8 mouse cellular contexts compared by ENCODE assay signal in the genomic region with DNA sequence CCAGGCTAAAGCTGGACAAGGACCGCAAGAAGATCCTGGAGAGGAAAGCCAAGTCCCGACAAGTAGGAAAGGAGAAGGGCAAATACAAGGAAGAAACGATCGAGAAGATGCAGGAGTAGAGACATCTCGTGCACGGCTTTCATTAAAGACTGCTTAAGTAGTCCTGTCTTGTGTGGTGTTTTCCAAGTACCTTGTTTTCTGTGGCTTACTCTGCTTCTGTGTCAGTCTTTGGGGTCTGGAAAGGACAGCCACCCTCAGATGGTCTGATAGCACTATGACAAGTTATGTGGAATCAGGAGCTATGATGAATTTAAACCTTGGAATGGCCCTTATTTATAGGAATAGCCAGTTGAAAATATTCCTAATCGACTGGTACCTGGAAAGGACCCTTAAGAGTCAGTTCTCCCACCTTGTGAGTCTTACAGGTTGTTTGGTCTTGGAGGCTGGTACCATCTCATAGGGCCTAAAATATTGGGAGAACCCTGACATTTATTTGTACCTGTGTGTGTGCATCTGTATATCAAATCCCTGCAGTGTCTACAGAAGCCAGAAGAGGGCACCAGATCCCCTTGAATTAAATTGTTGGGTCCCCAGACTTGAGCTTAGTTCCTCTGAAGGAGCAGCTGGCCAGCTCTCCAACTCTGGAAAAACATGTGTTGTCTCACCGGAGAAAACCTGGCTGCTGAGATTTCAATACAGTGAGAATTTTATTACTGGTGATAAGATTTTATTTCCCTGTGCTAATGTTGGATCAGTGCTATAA. TPM values are rescaled to one million over a fixed set of nuclear protein-coding genes. Genes with fewer than 3 reads are reported as not detected.
A peak's percentile ranks its signal among the peaks of the same experiment; 100 is the strongest.
DNase-seq lines count a peak whose midpoint lies in the region; ATAC-seq lines count a peak whose summit lies in the region.

No protein-coding gene starts in this region.

- 84% methylated on average over 8 of the region's 8 CpGs for WGBS in forebrain, embryonic 10.5 days
- WGBS in forebrain, embryonic 15.5 days, result 82% methylated on average over 8 of the region's 8 CpGs

- no peak overlapping the region for H3K4me2 ChIP-seq in forebrain, embryonic 15.5 days (replicated peaks)

- ATAC-seq in forebrain, embryonic 15.5 days (replicated peaks), result no peak
- ATAC-seq in granulocyte monocyte progenitor cell, adult 5-6 weeks (replicated peaks; ENCODE audit: poor library complexity, severe bottlenecking), result peak; percentile 45

- H3K27me3 ChIP-seq in forebrain, embryonic 10.5 days (ENCODE audit: poor library complexity, severe bottlenecking), result no peaks in the 10 kb centered on the region
- no peaks in the 10 kb centered on the region; the same call in 1 of the 2 replicates for H3K27me3 ChIP-seq in forebrain, embryonic 15.5 days

- DNase-seq in forebrain, embryonic 10.5 days (ENCODE audit: extremely low spot score, low spot score), result peak; percentile 65
- peak; percentile 64 for DNase-seq in MEL-GATA-1-ER (ENCODE audit: extremely low read depth, low read depth)
- DNase-seq in cerebellum, postnatal 10 days, result peak; percentile 85 to 88
- peak; percentile 57 to 84 for DNase-seq in layer of hippocampus, adult 8-10 months (ENCODE audit: low spot score in 2 of 2)
- DNase-seq in lung, postnatal 36 days, result peak; percentile 93
- peak; percentile 51 to 78 for DNase-seq in spleen, postnatal 10 days (ENCODE audit: low spot score in 2 of 2)

- H3K4me1 ChIP-seq in forebrain, embryonic 10.5 days, result peaks cover 16% of the 10 kb centered on the region
- H3K4me1 ChIP-seq in forebrain, embryonic 15.5 days, result peaks cover 11% of the 10 kb centered on the region

- no peak overlapping the region for H3K4me3 ChIP-seq in forebrain, embryonic 10.5 days
- H3K4me3 ChIP-seq in forebrain, embryonic 15.5 days, result no peak overlapping the region

- H3K27ac ChIP-seq in forebrain, embryonic 10.5 days, result no peak overlapping the region
- no peak overlapping the region for H3K27ac ChIP-seq in forebrain, embryonic 15.5 days (replicated peaks)

- peaks cover 57% of the 10 kb centered on the region for H3K36me3 ChIP-seq in forebrain, embryonic 10.5 days (replicated peaks)
- peaks cover 51% of the 10 kb centered on the region for H3K36me3 ChIP-seq in forebrain, embryonic 15.5 days

- H3K9ac ChIP-seq in forebrain, embryonic 15.5 days (replicated peaks), result no peak overlapping the region

- H3K9me3 ChIP-seq in forebrain, embryonic 10.5 days, result no peaks in the 10 kb centered on the region
- no peaks in the 10 kb centered on the region for H3K9me3 ChIP-seq in forebrain, embryonic 15.5 days

RNA-seq across cellular contexts. Expression of a gene that starts 3.2 kb away (rescaled TPM):
- polyA plus RNA-seq in forebrain, embryonic 10.5 days (2016; fragmentation: Nextera tagmentation; extraction: Ambion mirVana), result 1,077 and 1,081 TPM in 2 replicates
- 638 and 670 TPM in 2 replicates for polyA plus RNA-seq in forebrain, embryonic 15.5 days (2015; fragmentation: Nextera tagmentation; extraction: Ambion mirVana)
- 5,141 and 5,287 TPM in 2 replicates for total RNA-seq in granulocyte monocyte progenitor cell, adult 5-6 weeks (2014; fragmentation: Nextera tagmentation)
- total RNA-seq in granulocyte monocyte progenitor cell, adult 5-6 weeks (2017), result 5,847 and 6,613 TPM in 2 replicates
- 100 to 1,000 TPM; 779 to 924 (median 859) TPM for total RNA-seq in layer of hippocampus, adult 8-10 months (2022)

RNA-seq across cellular contexts. Expression of a gene that starts 16.2 kb away (rescaled TPM):
- polyA plus RNA-seq in forebrain, embryonic 10.5 days (2016; fragmentation: Nextera tagmentation; extraction: Ambion mirVana), result 0.05 and 0.11 TPM in 2 replicates
- polyA plus RNA-seq in forebrain, embryonic 15.5 days (2015; fragmentation: Nextera tagmentation; extraction: Ambion mirVana), result 0.06 TPM in 1 of 2 replicates, not detected in the other
- not detected in 2 replicates for total RNA-seq in granulocyte monocyte progenitor cell, adult 5-6 weeks (2014; fragmentation: Nextera tagmentation)
- total RNA-seq in granulocyte monocyte progenitor cell, adult 5-6 weeks (2017), result not detected in 2 replicates
- not detected for total RNA-seq in layer of hippocampus, adult 8-10 months (2022)

RNA-seq across cellular contexts. Expression of a gene that starts 22.3 kb away (rescaled TPM):
- not detected in 2 replicates for polyA plus RNA-seq in forebrain, embryonic 10.5 days (2016; fragmentation: Nextera tagmentation; extraction: Ambion mirVana)
- polyA plus RNA-seq in forebrain, embryonic 15.5 days (2015; fragmentation: Nextera tagmentation; extraction: Ambion mirVana), result 0.31 and 0.32 TPM in 2 replicates
- total RNA-seq in granulocyte monocyte progenitor cell, adult 5-6 weeks (2014; fragmentation: Nextera tagmentation), result not detected in 2 replicates
- total RNA-seq in granulocyte monocyte progenitor cell, adult 5-6 weeks (2017), result not detected in 2 replicates
- total RNA-seq in layer of hippocampus, adult 8-10 months (2022), result under 1 TPM in 3 of 4 experiments, not detected in 1; 0.32 to 0.58 (median 0.45) TPM

RNA-seq across cellular contexts. Expression of a gene that starts 32.9 kb away (rescaled TPM):
- polyA plus RNA-seq in forebrain, embryonic 10.5 days (2016; fragmentation: Nextera tagmentation; extraction: Ambion mirVana), result 49.4 and 51.3 TPM in 2 replicates
- polyA plus RNA-seq in forebrain, embryonic 15.5 days (2015; fragmentation: Nextera tagmentation; extraction: Ambion mirVana), result 86.4 and 92.3 TPM in 2 replicates
- total RNA-seq in granulocyte monocyte progenitor cell, adult 5-6 weeks (2014; fragmentation: Nextera tagmentation), result 18.9 and 24.5 TPM in 2 replicates
- total RNA-seq in granulocyte monocyte progenitor cell, adult 5-6 weeks (2017), result 41.7 and 42.7 TPM in 2 replicates
- 100 to 1,000 TPM in 1 of 4 experiments, 10 to 100 TPM in 3; 78.3 to 104 (median 86.6) TPM for total RNA-seq in layer of hippocampus, adult 8-10 months (2022)

RNA-seq across cellular contexts. Expression of a gene that starts 52.7 kb away (rescaled TPM):
- 6.7 and 6.8 TPM in 2 replicates for polyA plus RNA-seq in forebrain, embryonic 10.5 days (2016; fragmentation: Nextera tagmentation; extraction: Ambion mirVana)
- 7.0 and 8.2 TPM in 2 replicates for polyA plus RNA-seq in forebrain, embryonic 15.5 days (2015; fragmentation: Nextera tagmentation; extraction: Ambion mirVana)
- 0.30 TPM in 1 of 2 replicates, not detected in the other for total RNA-seq in granulocyte monocyte progenitor cell, adult 5-6 weeks (2014; fragmentation: Nextera tagmentation)
- total RNA-seq in granulocyte monocyte progenitor cell, adult 5-6 weeks (2017), result 0.04 and 0.05 TPM in 2 replicates
- 10 to 100 TPM in 3 of 4 experiments, 1 to 10 TPM in 1; 9.1 to 16.5 (median 12.0) TPM for total RNA-seq in layer of hippocampus, adult 8-10 months (2022)

Comparison
In these comparisons a context has a peak if more than half of its experiments do, and no peak if none do; other contexts are left out.
1. RNA of a gene that starts 3.2 kb away (total RNA-seq): 5,141 to 6,613 TPM in granulocyte monocyte progenitor cell, adult 5-6 weeks; 779 to 924 TPM in layer of hippocampus, adult 8-10 months; every median in the first group is over 4 times any median in the second.
2. Peak in every context shown above with its lines, with median percentiles within 50 percentile points of each other: DNase-seq.